Mouse (Mus musculus): Measurements from ENCODE around the gene Slc29a3.

Slc29a3 gene

GRCm38 (mm10) chr10:60767400-60767799, 14.8 kb upstream of the Slc29a3 start:
- in situ Hi-C loops (cut with MboI, MseI) = loop anchor here (10.0 kb wide), 1 partner anchor 253 kb away; no protein-coding TSS in a partner anchor

- in situ Hi-C loops (cut with MboI, MseI) = loop anchor here (10.0 kb wide), 1 partner anchor 247 kb away; no protein-coding TSS in a partner anchor
These were observed 9.5 kb upstream of the Slc29a3 start for GRCm38 (mm10) chr10:60762126-60762525.

- in situ Hi-C loops (cut with MboI, MseI) = loop anchor here (10.0 kb wide), 1 partner anchor 246 kb away; no protein-coding TSS in a partner anchor
These were observed 7.8 kb upstream of the Slc29a3 start for GRCm38 (mm10) chr10:60760377-60760776.

- in situ Hi-C loops (cut with MboI, MseI) = loop anchor here (5.0 to 10.0 kb wide), 3 partner anchors 345 to 452 kb away; no protein-coding TSS in a partner anchor
These were observed 4.4 kb upstream of the Slc29a3 start for GRCm38 (mm10) chr10:60756992-60757391.

GRCm38 (mm10) chr10:60756146-60756545, 3.6 kb upstream of the Slc29a3 start:
- in situ Hi-C loops (cut with MboI, MseI) = loop anchor here (5.0 to 10.0 kb wide), 3 partner anchors 344 to 451 kb away; no protein-coding TSS in a partner anchor

GRCm38 (mm10) chr10:60753941-60754340, 1.3 kb upstream of the Slc29a3 start:
- in situ Hi-C loops (cut with MboI, MseI) = loop anchor here (10.0 kb wide), 2 partner anchors 379 to 449 kb away; no protein-coding TSS in a partner anchor

- in situ Hi-C loops (cut with MboI, MseI) = loop anchor here (10.0 kb wide), 2 partner anchors 378 to 448 kb away; no protein-coding TSS in a partner anchor
These were observed 667 bp upstream of the Slc29a3 start for GRCm38 (mm10) chr10:60753261-60753660.

GRCm38 (mm10) chr10:60747667-60748212, 4.9 kb downstream of the Slc29a3 start:
- in situ Hi-C loops (cut with MboI, MseI) = loop anchor here (25.0 kb wide), 1 partner anchor 835 kb away; no protein-coding TSS in a partner anchor

- in situ Hi-C loops (cut with MboI, MseI) = loop anchor here (25.0 kb wide), 1 partner anchor 834 kb away; no protein-coding TSS in a partner anchor
These were observed 6.1 kb downstream of the Slc29a3 start for GRCm38 (mm10) chr10:60746512-60746911.

GRCm38 (mm10) chr10:60744543-60745290, 7.9 kb downstream of the Slc29a3 start:
- in situ Hi-C loops (cut with MboI, MseI) = loop anchor here (25.0 kb wide), 1 partner anchor 832 kb away; no protein-coding TSS in a partner anchor

- in situ Hi-C loops (cut with MboI, MseI) = loop anchor here (25.0 kb wide), 1 partner anchor 831 kb away; no protein-coding TSS in a partner anchor
These were observed 8.9 kb downstream of the Slc29a3 start for GRCm38 (mm10) chr10:60743681-60744080.

- in situ Hi-C loops (cut with MboI, MseI) = loop anchor here (25.0 kb wide), 1 partner anchor 831 kb away; no protein-coding TSS in a partner anchor
These were observed 9.7 kb downstream of the Slc29a3 start for GRCm38 (mm10) chr10:60742942-60743341.

GRCm38 (mm10) chr10:60742296-60742695, 10.3 kb downstream of the Slc29a3 start:
- in situ Hi-C loops (cut with MboI, MseI) = loop anchor here (25.0 kb wide), 1 partner anchor 830 kb away; no protein-coding TSS in a partner anchor

- in situ Hi-C loops (cut with MboI, MseI) = loop anchor here (25.0 kb wide), 1 partner anchor 829 kb away; no protein-coding TSS in a partner anchor
These were observed 11.2 kb downstream of the Slc29a3 start for GRCm38 (mm10) chr10:60741435-60741834.

- in situ Hi-C loops (cut with MboI, MseI) = loop anchor here (25.0 kb wide), 1 partner anchor 827 kb away; no protein-coding TSS in a partner anchor
These were observed 12.8 kb downstream of the Slc29a3 start for GRCm38 (mm10) chr10:60739619-60740363.

- in situ Hi-C loops (cut with MboI, MseI) = loop anchor here (25.0 kb wide), 1 partner anchor 826 kb away; no protein-coding TSS in a partner anchor
These were observed 14.5 kb downstream of the Slc29a3 start for GRCm38 (mm10) chr10:60737886-60738640.

- in situ Hi-C loops (cut with MboI, MseI) = loop anchor here (25.0 kb wide), 1 partner anchor 825 kb away; no protein-coding TSS in a partner anchor
These were observed 15.3 kb downstream of the Slc29a3 start for GRCm38 (mm10) chr10:60737169-60737728.

GRCm38 (mm10) chr10:60735737-60736136, 16.9 kb downstream of the Slc29a3 start:
- in situ Hi-C loops (cut with MboI, MseI) = loop anchor here (25.0 kb wide), 1 partner anchor 823 kb away; no protein-coding TSS in a partner anchor

GRCm38 (mm10) chr10:60733471-60733870, 19.1 kb downstream of the Slc29a3 start:
- in situ Hi-C loops (cut with MboI, MseI) = loop anchor here (25.0 kb wide), 1 partner anchor 821 kb away; no protein-coding TSS in a partner anchor

GRCm38 (mm10) chr10:60732397-60732861, 20.2 kb downstream of the Slc29a3 start:
- in situ Hi-C loops (cut with MboI, MseI) = loop anchor here (25.0 kb wide), 1 partner anchor 820 kb away; no protein-coding TSS in a partner anchor
